Mouse (Mus musculus): ENCODE results near the gene Strn4. TPM values are rescaled to one million over a fixed set of nuclear protein-coding genes. Genes with fewer than 3 reads are reported as not detected.

Gene Strn4
- polyA plus RNA-seq, 1 experiment = 318 TPM

DNA sequence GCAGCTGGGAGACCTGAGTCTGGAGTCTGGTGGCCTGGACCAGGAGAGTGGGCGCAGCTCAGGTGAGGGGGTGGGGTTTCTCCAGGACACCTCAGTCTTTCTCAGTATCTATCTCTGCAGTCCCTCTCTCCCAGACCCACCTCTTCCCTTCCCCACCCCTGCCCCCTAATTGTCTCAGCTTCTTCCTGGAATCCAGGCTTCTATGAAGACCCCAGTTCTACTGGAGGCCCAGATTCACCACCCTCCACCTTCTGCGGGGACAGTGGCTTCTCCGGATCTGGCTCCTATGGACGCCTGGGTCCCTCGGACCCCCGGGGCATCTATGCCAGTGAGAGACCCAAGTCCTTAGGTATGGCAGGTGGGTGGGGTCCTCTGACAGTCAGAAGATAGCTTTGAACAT is 67.5 kb downstream of the Strn4 start:
- Histone ChIP-seq H3K27me3 (ENCODE audit: control insufficient read depth, insufficient read depth, low read length) (peaks cover 14% of the 10 kb centered on the region), H3K27ac (ENCODE audit: control insufficient read depth, insufficient read depth, low read length) (no peak overlapping the region)
- TF ChIP-seq POLR2A (IDR thresholded peaks at IDR 0.05; ENCODE audit: control insufficient read depth, extremely low read depth, insufficient read depth, low read length, poor library complexity) = no peak
- no peak for TF ChIP-seq CTCF (IDR thresholded peaks at IDR 0.05; ENCODE audit: borderline replicate concordance, control insufficient read depth, extremely low read depth, insufficient read depth, low read length, poor library complexity)

DNA sequence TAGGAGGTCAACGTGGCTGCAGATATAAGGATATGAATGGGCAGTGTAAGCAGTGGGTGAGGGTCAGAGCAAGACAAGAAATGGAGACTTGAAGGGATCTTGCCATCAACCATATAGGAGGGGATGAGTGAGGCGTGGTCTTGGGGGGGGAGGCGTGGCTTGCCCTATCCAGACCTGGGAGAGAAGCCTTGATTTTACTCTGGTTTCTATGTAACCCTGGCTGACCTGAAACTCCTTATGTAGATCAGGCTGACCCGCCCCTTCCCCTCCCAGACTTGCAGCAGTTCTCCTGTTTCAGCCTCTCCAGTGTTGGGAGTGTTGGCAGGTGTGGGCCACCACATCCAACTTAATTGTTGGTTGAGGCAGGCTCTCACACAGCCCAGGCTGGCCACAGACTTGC is 68.6 kb downstream of the Strn4 start:
- Histone ChIP-seq H3K27me3 (ENCODE audit: control insufficient read depth, insufficient read depth, low read length) (peaks cover 14% of the 10 kb centered on the region), H3K4me3 (ENCODE audit: control insufficient read depth, insufficient read depth, low read length) (no peak overlapping the region), H3K4me1 (replicated peaks; ENCODE audit: control insufficient read depth, insufficient read depth, low read length) (no peaks in the 10 kb centered on the region; the same call in 1 of the 2 replicates), H3K36me3 (ENCODE audit: control insufficient read depth, insufficient read depth, low read length) (no peaks in the 10 kb centered on the region), H3K27ac (ENCODE audit: control insufficient read depth, insufficient read depth, low read length) (no peak overlapping the region)
- TF ChIP-seq CTCF (IDR thresholded peaks at IDR 0.05; ENCODE audit: borderline replicate concordance, control insufficient read depth, extremely low read depth, insufficient read depth, low read length, poor library complexity) (no peak), POLR2A (IDR thresholded peaks at IDR 0.05; ENCODE audit: control insufficient read depth, extremely low read depth, insufficient read depth, low read length, poor library complexity) (no peak)
- WGBS = 72% methylated on average over 4 of the region's 4 CpGs
- DNase-seq = no peak

More for the DNA sequence above, 67.5 kb downstream of the Strn4 start:
- no peak for DNase-seq
- no peaks in the 10 kb centered on the region; the same call in 1 of the 2 replicates for H3K4me1 ChIP-seq (replicated peaks; ENCODE audit: control insufficient read depth, insufficient read depth, low read length)
- H3K4me3 ChIP-seq (ENCODE audit: control insufficient read depth, insufficient read depth, low read length) = no peak overlapping the region
- no peaks in the 10 kb centered on the region for H3K36me3 ChIP-seq (ENCODE audit: control insufficient read depth, insufficient read depth, low read length)
- 96% methylated on average over 6 of the region's 6 CpGs for WGBS

DNA sequence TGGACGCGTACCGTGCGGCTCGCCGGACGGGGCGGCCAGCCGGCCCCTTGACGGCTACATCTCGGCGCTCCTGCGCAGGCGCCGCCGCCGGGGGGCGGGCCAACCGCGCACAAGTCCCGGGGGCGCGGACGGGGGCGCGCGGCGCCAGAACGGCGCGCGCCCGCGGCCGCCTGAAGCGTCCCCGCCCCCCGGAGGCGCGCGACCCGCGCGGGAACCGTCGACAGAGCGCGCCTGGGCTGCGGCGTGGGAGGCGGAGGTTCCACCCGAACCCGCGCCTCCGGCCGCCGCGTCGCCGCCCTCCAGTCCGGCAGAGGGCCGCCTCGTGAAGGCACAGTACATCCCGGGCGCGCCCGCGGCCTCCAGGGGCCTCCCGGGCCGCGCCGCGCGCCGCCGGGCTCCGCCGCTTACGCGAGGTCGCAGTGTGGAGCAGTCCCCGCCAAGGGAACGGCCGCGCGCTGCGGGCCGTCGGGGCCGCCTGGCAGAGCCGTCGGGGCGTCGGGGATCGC is 69.6 kb downstream of the Strn4 start:
- no peaks in the 10 kb centered on the region for H3K36me3 ChIP-seq (ENCODE audit: control insufficient read depth, insufficient read depth, low read length)
- no peak for DNase-seq
- TF ChIP-seq CTCF (IDR thresholded peaks at IDR 0.05; ENCODE audit: borderline replicate concordance, control insufficient read depth, extremely low read depth, insufficient read depth, low read length, poor library complexity) (no peak), POLR2A (IDR thresholded peaks at IDR 0.05; ENCODE audit: control insufficient read depth, extremely low read depth, insufficient read depth, low read length, poor library complexity) (no peak)
- H3K4me3 ChIP-seq (ENCODE audit: control insufficient read depth, insufficient read depth, low read length) = no peak overlapping the region
- H3K27ac ChIP-seq (ENCODE audit: control insufficient read depth, insufficient read depth, low read length) = no peak overlapping the region
- H3K27me3 ChIP-seq (ENCODE audit: control insufficient read depth, insufficient read depth, low read length) = peaks cover 14% of the 10 kb centered on the region
- H3K4me1 ChIP-seq (replicated peaks; ENCODE audit: control insufficient read depth, insufficient read depth, low read length) = no peaks in the 10 kb centered on the region; the same call in 1 of the 2 replicates
- WGBS = 42% methylated on average over 95 of the region's 95 CpGs

DNA sequence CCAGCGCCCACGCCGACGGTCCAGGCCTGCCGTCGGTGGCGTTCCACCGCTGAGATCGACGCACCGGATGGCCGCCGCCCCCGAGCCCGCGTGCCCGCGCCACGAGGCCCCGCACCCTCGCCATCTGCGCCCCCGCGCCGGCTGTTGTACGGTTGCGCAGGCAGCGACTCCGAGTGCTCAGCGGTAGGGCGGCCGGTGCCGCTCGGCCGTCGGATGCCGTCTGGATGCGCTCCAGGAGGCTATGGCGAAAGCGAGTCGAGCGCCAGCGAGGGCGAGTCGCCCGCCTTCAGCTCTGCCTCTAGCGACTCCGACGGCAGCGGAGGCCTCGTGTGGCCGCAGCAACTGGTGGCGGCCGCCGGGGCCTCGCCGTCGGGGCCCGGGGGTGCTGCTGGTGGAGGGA is 70.2 kb downstream of the Strn4 start:
- H3K4me1 ChIP-seq (replicated peaks; ENCODE audit: control insufficient read depth, insufficient read depth, low read length) = peaks cover 2% of the 10 kb centered on the region
- H3K36me3 ChIP-seq (ENCODE audit: control insufficient read depth, insufficient read depth, low read length) = no peaks in the 10 kb centered on the region
- 76% methylated on average over 59 of the region's 59 CpGs for WGBS
- H3K27ac ChIP-seq (ENCODE audit: control insufficient read depth, insufficient read depth, low read length) = no peak overlapping the region
- DNase-seq = no peak
- peaks cover 14% of the 10 kb centered on the region for H3K27me3 ChIP-seq (ENCODE audit: control insufficient read depth, insufficient read depth, low read length)
- H3K4me3 ChIP-seq (ENCODE audit: control insufficient read depth, insufficient read depth, low read length) = no peak overlapping the region
- TF ChIP-seq CTCF (IDR thresholded peaks at IDR 0.05; ENCODE audit: borderline replicate concordance, control insufficient read depth, extremely low read depth, insufficient read depth, low read length, poor library complexity) = no peak
- no peak for TF ChIP-seq POLR2A (IDR thresholded peaks at IDR 0.05; ENCODE audit: control insufficient read depth, extremely low read depth, insufficient read depth, low read length, poor library complexity)

Other genes starting within 250 kb of the Strn4 start
- gene Arhgap35, start 200.9 kb upstream of the Strn4 start, polyA plus RNA-seq (2012; rRNA removed) = 13.4 and 14.4 TPM in 2 replicates
- gene Ceacam15, start 140.2 kb upstream of the Strn4 start, polyA plus RNA-seq (2012; rRNA removed) = 0.75 and 0.84 TPM in 2 replicates
- gene Ceacam9, start 94.0 kb upstream of the Strn4 start, polyA plus RNA-seq (2012; rRNA removed) = 0.07 TPM in 1 of 2 replicates, not detected in the other
- 418 and 426 TPM in 2 replicates for gene Ap2s1, start 77.5 kb upstream of the Strn4 start, polyA plus RNA-seq (2012; rRNA removed)
- 254 and 310 TPM in 2 replicates for gene Slc1a5, start 34.5 kb upstream of the Strn4 start, polyA plus RNA-seq (2012; rRNA removed)
- 48.7 and 51.5 TPM in 2 replicates for gene Fkrp, start 843 bp downstream of the Strn4 start, polyA plus RNA-seq (2012; rRNA removed)
- 363 and 406 TPM in 2 replicates for gene Prkd2, start 27.0 kb downstream of the Strn4 start, polyA plus RNA-seq (2012; rRNA removed)
- gene Dact3, start 59.4 kb downstream of the Strn4 start, polyA plus RNA-seq (2012; rRNA removed) = 3.8 and 4.4 TPM in 2 replicates
- 0.62 and 1.7 TPM in 2 replicates for gene Gng8, start 75.9 kb downstream of the Strn4 start, polyA plus RNA-seq (2012; rRNA removed)
- 11.3 and 11.4 TPM in 2 replicates for gene Ptgir, start 90.6 kb downstream of the Strn4 start, polyA plus RNA-seq (2012; rRNA removed)
- 398 and 475 TPM in 2 replicates for gene Calm3, start 108.2 kb downstream of the Strn4 start, polyA plus RNA-seq (2012; rRNA removed)
- gene Pnmal2, start 128.8 kb downstream of the Strn4 start, polyA plus RNA-seq (2012; rRNA removed) = 2.2 and 3.0 TPM in 2 replicates
- not detected in 2 replicates for gene Pnmal1, start 143.8 kb downstream of the Strn4 start, polyA plus RNA-seq (2012; rRNA removed)
- 2.3 TPM in 2 replicates for gene Gm42372, start 167.2 kb downstream of the Strn4 start, polyA plus RNA-seq (2012; rRNA removed)
- gene Ccdc8, start 176.8 kb downstream of the Strn4 start, polyA plus RNA-seq (2012; rRNA removed) = 1.5 and 2.0 TPM in 2 replicates
- 359 and 363 TPM in 2 replicates for gene Ppp5c, start 212.0 kb downstream of the Strn4 start, polyA plus RNA-seq (2012; rRNA removed)
- gene Hif3a, start 246.5 kb downstream of the Strn4 start, polyA plus RNA-seq (2012; rRNA removed) = 2.8 and 8.9 TPM in 2 replicates